Mouse (Mus musculus) C2C12 (cell line): ENCODE measurements around the gene Ank3.

ENCODE experiments used
- CTCF ChIP-seq: IDR thresholded peaks from one replicate; pipeline ENCODE4 v1.5.1; 2011; ENCODE audit not compliant: control insufficient read depth, insufficient read depth, insufficient read length
- FOSL1 ChIP-seq: IDR thresholded peaks from one replicate; pipeline ENCODE4 v1.8.0; 2011; ENCODE audit warnings: mild to moderate bottlenecking, low read length; ENCODE audit not compliant: poor library complexity, insufficient read depth, severe bottlenecking
- MAX ChIP-seq: IDR thresholded peaks from one replicate; pipeline ENCODE4 v1.6.1; 2011; ENCODE audit warnings: mild to moderate bottlenecking, control low read depth
- USF1 ChIP-seq: IDR thresholded peaks from one replicate; pipeline ENCODE4 v1.6.1; 2011; ENCODE audit warnings: low read depth, mild to moderate bottlenecking, control low read depth, moderate library complexity

- TF ChIP-seq MAX (no peak), CTCF (no peak), USF1 (no peak), FOSL1 (no peak)
Measured at GRCm38 (mm10) chr10:69670959-69671358, 272.4 kb downstream of the Ank3 start.
